Mouse (Mus musculus) left cerebral cortex, postnatal 10 days (tissue): ENCODE data around the gene Nmral1. TPM values are rescaled to one million over a fixed set of nuclear protein-coding genes. Genes with fewer than 3 reads are reported as not detected.
"Not testable (repeated sequence)": the region's sequence is repeated elsewhere in the genome, so short reads cannot be mapped to it uniquely, and the experiment has no call there.

Experiments
- DNase-seq, 2 experiments: peaks; one replicate each; pipeline ENCODE4 v3.0.0; 2021 to 2022; ENCODE audit warnings: low spot score in 2 of 2, mixed read lengths in 1 of 2; ENCODE audit errors: extremely low spot score in 1 of 2
- intact Hi-C: fragments of 180-260 bp; cut with DNase I; formaldehyde crosslinking; loops from one replicate; pipeline ENCODE4 v1.15.1; 2025
- total RNA-seq, 2 experiments: library from RNA; stranded (reverse); gene quantifications; 2 replicates each; pipeline ENCODE4 v1.2.3; 2021

The Nmral1 gene
- total RNA-seq, 2 experiments from 2014 or later: 12.6 to 13.0 TPM

- intact Hi-C loops: no loop called here
- DNase-seq: no peak
Observed at GRCm38 (mm10) chr16:4722915-4723209, 3.7 kb upstream of the Nmral1 start.

GRCm38 (mm10) chr16:4722128-4722914 is 3.2 kb upstream of the Nmral1 start:
- peak in 1 of 2 experiments; percentile 20 for DNase-seq
- intact Hi-C loops: no loop called here

GRCm38 (mm10) chr16:4717866-4718265 is 1.3 kb downstream of the Nmral1 start:
- no peak for DNase-seq
- intact Hi-C loops: no loop called here

- no peak for DNase-seq
- intact Hi-C loops: no loop called here
Observed at GRCm38 (mm10) chr16:4713861-4714710, 5.1 kb downstream of the Nmral1 start.

GRCm38 (mm10) chr16:4711173-4711572 is 8.0 kb downstream of the Nmral1 start:
- no peak for DNase-seq
- intact Hi-C loops: no loop called here

- no peak for DNase-seq
Observed at GRCm38 (mm10) chr16:4705541-4705940, 13.6 kb downstream of the Nmral1 start.

GRCm38 (mm10) chr16:4702646-4703045 is 16.5 kb downstream of the Nmral1 start:
- DNase-seq: no peak
- intact Hi-C loops: loop anchor here (10.0 kb wide), 1 partner anchor 162 kb away; no protein-coding TSS in a partner anchor

More at GRCm38 (mm10) chr16:4705541-4705940, 13.6 kb downstream of the Nmral1 start:
- intact Hi-C loops: loop anchor here (10.0 kb wide), 1 partner anchor 159 kb away; no protein-coding TSS in a partner anchor

GRCm38 (mm10) chr16:4701211-4701610 is 17.9 kb downstream of the Nmral1 start:
- intact Hi-C loops: loop anchor here (10.0 kb wide), 1 partner anchor 164 kb away; no protein-coding TSS in a partner anchor
- DNase-seq: no peak

- intact Hi-C loops, DNase-seq: not testable (repeated sequence)
Observed at GRCm38 (mm10) chr16:4689371-4689770, 29.8 kb downstream of the Nmral1 start.

- intact Hi-C loops: loop anchor here (5.0 kb wide), 1 partner anchor 103 kb away; no protein-coding TSS in a partner anchor
Observed at GRCm38 (mm10) chr16:4684457-4684791, 34.7 kb downstream of the Nmral1 start.

GRCm38 (mm10) chr16:4683581-4684456 is 35.3 kb downstream of the Nmral1 start:
- peak; percentile 91 to 97 for DNase-seq
- intact Hi-C loops: loop anchor here (5.0 kb wide), 1 partner anchor 103 kb away; no protein-coding TSS in a partner anchor

More at GRCm38 (mm10) chr16:4684457-4684791, 34.7 kb downstream of the Nmral1 start:
- no peak for DNase-seq

- DNase-seq: no peak
- intact Hi-C loops: loop anchor here (5.0 kb wide), 1 partner anchor 104 kb away; no protein-coding TSS in a partner anchor
Observed at GRCm38 (mm10) chr16:4683193-4683580, 36.0 kb downstream of the Nmral1 start.

GRCm38 (mm10) chr16:4682628-4683179 is 36.5 kb downstream of the Nmral1 start:
- intact Hi-C loops: loop anchor here (5.0 kb wide), 1 partner anchor 105 kb away; no protein-coding TSS in a partner anchor
- DNase-seq: no peak

GRCm38 (mm10) chr16:4680922-4681455 is 38.2 kb downstream of the Nmral1 start:
- intact Hi-C loops: loop anchor here (5.0 kb wide), 1 partner anchor 106 kb away; no protein-coding TSS in a partner anchor
- DNase-seq: not testable (repeated sequence)

GRCm38 (mm10) chr16:4679121-4680018 is 39.8 kb downstream of the Nmral1 start, which contains the start of gene Coro7:
Gene Coro7, minus strand, starts transcription at chr16:4679777.
- peak; percentile 86 to 94 for DNase-seq
- intact Hi-C loops: loop anchor here (5.0 kb wide), 1 partner anchor 108 kb away; no protein-coding TSS in a partner anchor

- intact Hi-C loops: no loop called here
- DNase-seq: no peak
Observed at GRCm38 (mm10) chr16:4678080-4678479, 41.1 kb downstream of the Nmral1 start.

GRCm38 (mm10) chr16:4676836-4677235 is 42.3 kb downstream of the Nmral1 start:
- intact Hi-C loops: no loop called here
- DNase-seq: no peak
